Mouse (Mus musculus) midbrain, embryonic 10.5 days (tissue): ENCODE measurements around the gene Itprid1. TPM values are rescaled to one million over a fixed set of nuclear protein-coding genes. Genes with fewer than 3 reads are reported as not detected.

Experiments
- DNase-seq: peaks from one replicate; pipeline ENCODE4 v3.0.0-alpha.2; 2017; ENCODE audit warnings: low spot score
- H3K27ac ChIP-seq: fragments of 300-500 bp; sonication (generic); replicated peaks from 2 replicates; pipeline ENCODE4 v1.5.1; 2016; ENCODE audit warnings: mild to moderate bottlenecking
- H3K27me3 ChIP-seq: fragments of 300-500 bp; sonication (generic); 2 replicates; pipeline ENCODE4 v1.6.1; 2016; ENCODE audit warnings: low read depth, mild to moderate bottlenecking; ENCODE audit not compliant: poor library complexity, severe bottlenecking
- H3K36me3 ChIP-seq: fragments of 300-500 bp; sonication (generic); 2 replicates; pipeline ENCODE4 v1.6.1; 2016; ENCODE audit warnings: mild to moderate bottlenecking, moderate library complexity
- H3K4me1 ChIP-seq: fragments of 300-500 bp; sonication (generic); 2 replicates; pipeline ENCODE4 v1.6.1; 2016
- H3K4me3 ChIP-seq: fragments of 300-500 bp; sonication (generic); 2 replicates; pipeline ENCODE4 v1.5.1; 2016; ENCODE audit warnings: mild to moderate bottlenecking, moderate library complexity
- H3K9me3 ChIP-seq: fragments of 300-500 bp; sonication (generic); replicated peaks from 2 replicates; pipeline ENCODE4 v1.6.1; 2016; ENCODE audit warnings: mild to moderate bottlenecking
- WGBS: fragments of 180-500 bp; shearing (Covaris S2); methylation state at CpG from one replicate; pipeline ENCODE4 v1.1.7; 2016; 5-methylcytosine and 5-hydroxymethylcytosine counted together
- polyA plus RNA-seq: library from polyadenylated mRNA; unstranded; fragments of >200 nt; fragmentation: Nextera tagmentation; extraction: Ambion mirVana; gene quantifications from 2 replicates; pipeline ENCODE4 v1.2.1, GENCODE M21; 2016

Gene Itprid1
- polyA plus RNA-seq, 1 experiment from 2014 or later: not detected

DNA sequence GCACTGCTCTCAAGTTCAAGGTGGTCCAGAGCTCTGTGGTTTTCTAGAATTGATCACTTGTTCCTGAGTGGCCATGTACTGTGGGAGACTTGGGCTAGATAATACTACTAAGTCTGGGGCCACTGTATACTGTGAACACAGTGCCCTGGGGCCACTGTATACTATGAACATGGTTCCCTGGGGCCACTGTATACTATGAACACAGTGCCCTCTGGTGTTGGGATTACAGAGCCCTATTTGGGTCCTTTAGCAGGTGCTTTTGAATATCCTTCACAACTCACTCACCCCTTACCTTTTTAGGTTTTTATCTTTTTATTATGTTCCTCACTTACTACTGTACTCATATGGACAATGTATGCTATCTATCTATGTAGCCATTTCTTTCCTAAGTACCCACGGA lies 24.3 kb upstream of the Itprid1 start:
- Histone ChIP-seq H3K36me3 (no peaks in the 10 kb centered on the region), H3K27ac (no peak overlapping the region), H3K9me3 (no peaks in the 10 kb centered on the region), H3K4me1 (no peaks in the 10 kb centered on the region), H3K27me3 (no peaks in the 10 kb centered on the region), H3K4me3 (no peak overlapping the region)
- WGBS: 66% methylated on average over 1 of the region's 1 CpGs
- DNase-seq: no peak

DNA sequence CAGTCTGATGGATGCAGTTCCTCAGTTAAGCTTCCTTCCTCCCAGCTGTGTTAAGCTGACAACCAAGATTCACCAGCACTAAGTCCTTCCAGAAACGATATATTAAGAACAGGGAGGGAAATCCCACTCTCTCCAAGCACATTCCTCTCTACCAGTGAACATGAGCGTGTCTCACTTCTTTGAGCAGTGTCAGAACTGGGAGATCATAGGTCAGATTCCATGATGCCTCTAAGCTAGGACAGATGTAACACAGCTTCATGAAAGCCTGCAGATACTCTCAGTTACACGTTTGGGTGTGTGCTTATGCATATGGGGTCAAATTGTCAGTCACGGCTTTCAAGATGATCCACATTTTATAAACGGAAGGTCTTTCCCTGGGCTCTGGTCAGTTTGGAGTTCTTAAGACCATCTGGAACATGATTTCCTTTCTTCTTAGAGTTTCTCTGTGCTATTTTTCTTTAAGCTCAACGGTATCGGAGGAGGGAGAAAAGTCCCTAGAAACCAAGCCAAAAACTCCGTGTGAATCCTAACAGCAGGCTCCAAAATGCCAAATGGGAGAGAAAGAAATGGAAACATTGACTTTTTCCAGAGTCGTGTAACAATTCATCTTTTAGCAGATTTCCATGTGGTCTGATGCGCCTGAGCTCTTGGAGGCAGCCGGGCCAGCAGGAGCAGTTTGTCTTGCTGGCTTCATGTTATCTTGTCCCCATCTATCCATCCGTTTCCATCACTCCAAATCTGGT lies 22.3 kb upstream of the Itprid1 start:
- Histone ChIP-seq H3K27ac (no peak overlapping the region), H3K9me3 (no peaks in the 10 kb centered on the region), H3K27me3 (no peaks in the 10 kb centered on the region), H3K36me3 (no peaks in the 10 kb centered on the region), H3K4me3 (no peak overlapping the region), H3K4me1 (no peaks in the 10 kb centered on the region)
- no peak for DNase-seq
- 79% methylated on average over 12 of the region's 12 CpGs for WGBS

DNA sequence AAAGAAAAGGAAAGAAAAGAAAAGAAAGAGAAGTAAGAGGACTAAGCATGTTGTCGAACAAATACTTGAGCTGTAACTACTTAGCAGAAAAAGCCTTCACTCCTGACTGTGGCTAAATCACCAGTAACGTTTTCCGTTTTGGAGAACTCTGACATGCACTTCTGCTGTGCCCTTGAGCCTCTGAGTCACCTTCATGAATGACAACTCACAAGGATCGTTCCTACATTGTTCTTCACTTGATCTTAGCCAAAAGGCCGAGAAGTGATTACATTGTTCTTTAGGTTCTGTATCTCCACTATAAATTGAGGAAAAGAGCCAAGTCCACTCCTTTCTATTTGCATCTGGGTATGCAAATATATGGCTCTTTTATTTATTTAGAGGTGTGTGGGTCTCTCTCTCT lies 19.8 kb upstream of the Itprid1 start:
- Histone ChIP-seq H3K4me1 (no peaks in the 10 kb centered on the region), H3K36me3 (no peaks in the 10 kb centered on the region), H3K4me3 (no peak overlapping the region), H3K9me3 (no peaks in the 10 kb centered on the region), H3K27me3 (no peaks in the 10 kb centered on the region), H3K27ac (no peak overlapping the region)
- DNase-seq: no peak
- WGBS: 87% methylated on average over 5 of the region's 5 CpGs

DNA sequence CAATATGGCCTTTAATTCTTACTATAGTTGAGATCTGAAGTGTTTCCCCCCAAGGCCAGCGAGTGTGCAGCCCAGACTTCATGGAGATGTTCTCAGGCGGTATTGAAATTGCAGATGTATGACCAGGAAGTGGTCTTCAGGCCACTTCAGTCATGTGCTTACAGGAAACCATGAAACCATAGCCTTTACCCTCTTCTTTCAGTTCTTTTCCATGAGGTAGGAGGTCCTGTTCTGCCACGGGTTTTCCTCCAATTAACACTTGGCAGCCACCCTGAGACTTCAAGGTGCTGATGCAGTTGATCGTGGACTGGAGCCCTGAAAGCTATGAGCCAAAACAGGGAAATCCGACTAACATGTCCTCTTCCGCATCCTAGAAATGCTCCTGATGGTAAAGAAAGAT lies 7.0 kb upstream of the Itprid1 start:
- Histone ChIP-seq H3K27me3 (no peaks in the 10 kb centered on the region), H3K4me3 (no peak overlapping the region), H3K27ac (no peak overlapping the region), H3K9me3 (no peaks in the 10 kb centered on the region), H3K4me1 (no peaks in the 10 kb centered on the region), H3K36me3 (no peaks in the 10 kb centered on the region)
- DNase-seq: no peak
- 87% methylated on average over 6 of the region's 6 CpGs for WGBS

DNA sequence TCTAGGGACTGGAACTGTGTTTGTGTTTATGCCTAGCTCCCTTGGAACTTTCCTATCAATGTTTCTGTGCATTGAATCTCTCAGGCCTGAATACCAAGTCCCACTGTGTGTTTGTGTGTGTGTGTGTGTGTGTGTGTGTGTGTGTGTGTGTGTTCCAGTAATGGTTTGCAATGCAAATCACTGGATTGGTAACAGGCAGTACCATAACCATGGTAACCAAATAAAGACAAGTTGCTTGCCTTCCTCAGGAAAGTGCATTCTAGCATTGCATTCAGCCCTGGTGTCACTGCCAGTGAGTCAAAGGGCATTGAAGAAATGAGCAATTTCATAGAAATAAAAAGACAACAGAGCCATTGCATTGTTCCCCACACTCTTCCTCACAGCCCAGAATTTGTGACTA lies 15.9 kb downstream of the Itprid1 start:
- no peaks in the 10 kb centered on the region for H3K36me3 ChIP-seq
- no peaks in the 10 kb centered on the region for H3K27me3 ChIP-seq
- no peaks in the 10 kb centered on the region for H3K9me3 ChIP-seq
- H3K27ac ChIP-seq: no peak overlapping the region
- H3K4me3 ChIP-seq: no peak overlapping the region
- DNase-seq: no peak
- H3K4me1 ChIP-seq: peaks cover 8% of the 10 kb centered on the region; the same call in 1 of the 2 replicates

DNA sequence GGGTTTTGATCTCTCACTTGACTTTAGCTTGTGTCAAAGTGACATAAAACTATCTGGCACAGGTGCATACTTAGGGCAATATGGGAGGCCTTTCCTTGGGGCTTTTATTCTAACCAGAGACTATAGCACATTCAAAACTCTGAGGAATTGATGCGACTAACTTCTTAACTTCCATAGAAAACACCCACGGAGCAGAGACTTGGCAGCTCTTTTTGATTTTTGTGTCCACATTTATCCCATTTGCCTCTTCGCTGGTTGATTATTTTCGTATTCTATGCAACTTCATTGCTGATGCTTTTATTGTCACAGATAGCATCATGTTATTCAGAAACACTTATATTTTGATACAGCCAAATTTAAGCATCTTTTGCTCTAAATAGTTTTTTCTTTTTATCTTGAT lies 19.4 kb downstream of the Itprid1 start:
- WGBS: 89% methylated on average over 4 of the region's 4 CpGs
- Histone ChIP-seq H3K27ac (no peak overlapping the region), H3K27me3 (no peaks in the 10 kb centered on the region), H3K4me1 (peaks cover 8% of the 10 kb centered on the region; the same call in 1 of the 2 replicates), H3K4me3 (no peak overlapping the region), H3K9me3 (no peaks in the 10 kb centered on the region), H3K36me3 (no peaks in the 10 kb centered on the region)
- no peak for DNase-seq

DNA sequence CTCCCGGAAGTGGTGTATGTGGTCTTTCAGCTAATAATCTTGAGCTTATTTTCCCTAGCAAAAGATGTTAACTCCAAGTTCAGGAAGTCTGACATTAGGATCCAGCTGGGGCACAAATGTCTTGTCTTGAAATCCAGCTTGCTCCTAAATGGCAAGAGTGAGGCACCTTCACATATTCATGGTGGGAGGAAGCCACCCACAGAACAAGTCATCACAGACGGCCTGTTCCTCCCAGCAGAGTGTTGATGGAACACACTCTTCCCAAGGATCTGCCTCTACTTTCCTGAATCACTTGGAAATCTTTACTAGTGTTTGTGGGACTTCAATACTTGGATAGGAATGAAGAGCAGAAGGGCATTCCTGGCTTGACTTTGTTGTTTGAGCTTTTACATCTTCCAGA lies 28.5 kb downstream of the Itprid1 start:
- Histone ChIP-seq H3K4me1 (no peaks in the 10 kb centered on the region), H3K27ac (no peak overlapping the region), H3K36me3 (no peaks in the 10 kb centered on the region), H3K4me3 (no peak overlapping the region), H3K27me3 (no peaks in the 10 kb centered on the region), H3K9me3 (no peaks in the 10 kb centered on the region)
- 86% methylated on average over 2 of the region's 2 CpGs for WGBS
- no peak for DNase-seq

DNA sequence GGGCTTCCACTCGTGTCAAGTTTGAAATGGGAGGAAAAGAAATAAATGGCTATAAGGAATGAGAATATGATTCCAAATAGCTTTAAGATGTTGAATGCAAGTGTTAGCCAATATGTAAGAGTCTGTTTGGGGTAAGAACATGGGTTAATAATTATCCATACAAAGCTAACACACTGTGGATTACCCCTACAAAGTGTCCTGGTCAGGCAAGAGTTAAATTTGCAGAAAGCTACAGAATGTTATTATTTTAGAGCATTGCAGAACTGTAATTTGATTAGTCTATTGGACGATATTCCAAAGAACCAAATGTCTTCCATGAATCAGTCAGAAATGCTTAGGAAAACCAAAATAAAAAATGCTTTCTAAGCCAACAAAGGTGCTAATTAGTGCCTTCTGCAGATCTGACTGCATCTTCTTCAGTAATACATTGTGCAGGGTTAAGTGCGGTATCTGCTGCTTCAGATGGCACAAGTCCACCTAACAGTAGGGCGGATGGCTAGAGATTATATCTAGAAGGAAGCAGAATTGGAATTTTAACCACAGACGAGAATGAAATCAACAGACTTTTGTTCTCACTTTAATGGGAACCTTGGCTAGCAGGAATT lies 42.8 kb downstream of the Itprid1 start:
- no peaks in the 10 kb centered on the region for H3K27me3 ChIP-seq
- H3K4me1 ChIP-seq: peaks cover 7% of the 10 kb centered on the region
- no peaks in the 10 kb centered on the region for H3K9me3 ChIP-seq
- no peak overlapping the region for H3K4me3 ChIP-seq
- WGBS: 73% methylated on average over 5 of the region's 5 CpGs
- DNase-seq: no peak
- no peaks in the 10 kb centered on the region for H3K36me3 ChIP-seq
- H3K27ac ChIP-seq: no peak overlapping the region

DNA sequence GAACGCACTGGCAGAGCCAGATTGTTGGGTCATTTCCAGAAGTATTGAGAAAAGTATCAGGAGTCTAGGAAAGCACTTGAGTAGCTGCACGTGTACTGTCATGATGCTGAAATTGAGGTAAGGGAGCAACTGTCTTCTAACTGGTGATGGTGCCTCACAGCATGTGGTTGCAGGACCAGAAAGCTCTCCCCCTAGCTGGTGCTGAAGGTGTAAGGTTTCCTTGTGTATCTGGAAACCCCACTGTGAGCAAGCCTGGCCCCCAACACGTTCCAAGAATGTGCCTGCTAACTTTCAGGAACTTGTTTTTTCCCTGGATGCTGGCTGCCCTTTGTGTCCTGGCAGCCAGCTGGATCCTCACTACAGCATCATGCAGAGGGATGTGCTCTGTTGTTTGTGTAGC lies 44.2 kb downstream of the Itprid1 start:
- Histone ChIP-seq H3K27ac (no peak overlapping the region), H3K36me3 (no peaks in the 10 kb centered on the region), H3K4me3 (no peak overlapping the region), H3K9me3 (no peaks in the 10 kb centered on the region), H3K4me1 (peaks cover 7% of the 10 kb centered on the region), H3K27me3 (no peaks in the 10 kb centered on the region)
- DNase-seq: peak; percentile 16
- 29% methylated on average over 3 of the region's 3 CpGs for WGBS

DNA sequence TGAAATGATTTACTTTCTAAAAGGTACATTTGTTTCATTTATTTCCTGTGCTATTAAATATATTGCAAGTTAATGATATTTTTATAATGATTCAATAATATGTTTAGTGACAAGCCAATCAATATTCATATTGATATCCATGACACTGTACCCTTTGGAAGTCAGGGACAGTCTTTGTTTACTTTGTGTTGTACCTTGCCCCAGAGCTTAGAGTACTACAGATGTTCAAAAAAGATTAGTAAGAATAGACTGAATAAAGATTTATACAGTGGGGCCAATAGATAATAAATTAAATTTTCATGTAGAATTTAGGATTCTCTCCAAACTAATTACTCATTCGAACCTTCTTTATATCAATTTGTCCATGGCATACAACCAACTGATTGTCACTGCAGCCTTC lies 50.9 kb downstream of the Itprid1 start:
- no peak overlapping the region for H3K4me3 ChIP-seq
- WGBS: 95% methylated on average over 1 of the region's 1 CpGs
- H3K27ac ChIP-seq: no peak overlapping the region
- no peaks in the 10 kb centered on the region for H3K27me3 ChIP-seq
- no peaks in the 10 kb centered on the region for H3K9me3 ChIP-seq
- no peaks in the 10 kb centered on the region for H3K4me1 ChIP-seq
- H3K36me3 ChIP-seq: no peaks in the 10 kb centered on the region
- no peak for DNase-seq

DNA sequence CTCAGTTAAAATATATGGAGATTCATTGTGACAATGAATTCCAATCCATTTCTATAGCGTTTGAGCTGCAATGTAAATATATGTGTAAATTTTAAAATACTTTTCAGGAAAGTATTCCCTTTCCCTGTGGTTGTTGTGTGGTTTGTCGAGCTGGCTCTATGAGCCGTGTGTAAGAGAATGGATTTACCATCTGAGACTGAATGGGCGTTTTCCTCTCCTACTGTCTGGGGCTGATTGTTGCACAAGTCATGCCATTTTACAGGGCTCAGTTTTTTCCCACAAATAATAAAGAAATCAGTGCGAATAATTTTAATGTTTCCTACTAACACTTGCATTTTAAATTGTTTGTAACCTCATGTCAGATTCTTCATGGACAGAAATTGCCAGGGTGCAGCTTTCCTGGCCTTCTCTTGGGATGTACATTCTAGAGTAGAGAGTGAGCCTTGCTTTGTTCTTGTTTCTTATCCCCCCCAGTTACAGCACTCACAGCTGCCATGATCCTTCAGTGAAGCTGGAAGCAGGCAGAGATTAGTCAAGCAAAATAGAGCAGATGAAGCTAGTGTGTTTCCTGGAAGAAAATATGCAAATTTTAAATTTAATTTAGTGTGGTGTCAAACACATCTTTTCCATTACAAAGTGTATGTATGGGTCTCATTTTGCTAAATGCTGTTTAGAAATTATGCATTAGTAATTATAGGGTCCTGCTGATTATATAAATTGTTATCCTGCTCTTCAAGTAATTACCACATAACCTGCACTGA lies 65.1 kb downstream of the Itprid1 start:
- Histone ChIP-seq H3K36me3 (no peaks in the 10 kb centered on the region), H3K4me1 (no peaks in the 10 kb centered on the region), H3K27me3 (no peaks in the 10 kb centered on the region), H3K27ac (no peak overlapping the region), H3K9me3 (no peaks in the 10 kb centered on the region), H3K4me3 (no peak overlapping the region)
- 90% methylated on average over 5 of the region's 5 CpGs for WGBS
- no peak for DNase-seq

DNA sequence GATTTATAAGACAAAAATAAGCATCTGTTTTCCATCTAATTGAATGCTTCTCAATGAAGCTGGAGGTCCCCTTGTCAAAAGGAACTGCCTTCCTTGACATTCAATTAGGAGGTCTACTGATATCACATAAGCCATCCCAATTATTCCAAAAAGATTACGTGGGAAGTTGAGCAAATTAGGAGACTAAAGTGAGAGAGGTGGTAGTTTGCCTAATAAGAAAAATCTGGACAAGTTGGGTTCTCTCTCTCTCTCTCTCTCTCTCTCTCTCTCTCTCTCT lies 65.6 kb downstream of the Itprid1 start:
- DNase-seq: no peak
- no peak overlapping the region for H3K4me3 ChIP-seq
- no peaks in the 10 kb centered on the region for H3K4me1 ChIP-seq
- no peak overlapping the region for H3K27ac ChIP-seq
- WGBS: 81% methylated on average over 1 of the region's 1 CpGs
- no peaks in the 10 kb centered on the region for H3K36me3 ChIP-seq
- H3K27me3 ChIP-seq: no peaks in the 10 kb centered on the region
- H3K9me3 ChIP-seq: no peaks in the 10 kb centered on the region

DNA sequence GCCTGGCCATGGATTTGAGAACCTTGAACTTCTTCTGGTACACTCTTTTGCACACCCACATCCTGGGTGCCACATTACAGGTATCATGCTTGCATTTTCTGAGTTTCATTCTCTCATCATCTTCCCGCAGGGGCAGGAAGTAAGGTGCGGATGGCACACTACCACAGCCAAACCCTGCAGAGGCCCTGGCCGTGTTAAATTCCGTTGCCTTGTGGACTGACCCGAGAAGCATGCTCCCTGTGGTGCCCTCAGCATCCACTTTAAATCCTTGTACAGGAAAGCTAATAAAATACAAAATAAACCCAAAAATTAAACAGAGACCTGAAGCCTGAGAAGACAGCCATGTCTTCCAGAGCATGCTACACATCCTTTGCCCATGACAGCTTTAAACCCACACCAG lies 82.5 kb downstream of the Itprid1 start:
- no peaks in the 10 kb centered on the region for H3K9me3 ChIP-seq
- no peak overlapping the region for H3K27ac ChIP-seq

More for the DNA sequence above, 82.5 kb downstream of the Itprid1 start:
- no peak for DNase-seq
- H3K4me1 ChIP-seq: peaks cover 7% of the 10 kb centered on the region; the same call in 1 of the 2 replicates
- no peak overlapping the region for H3K4me3 ChIP-seq
- WGBS: 85% methylated on average over 5 of the region's 5 CpGs
- H3K36me3 ChIP-seq: no peaks in the 10 kb centered on the region
- H3K27me3 ChIP-seq: no peaks in the 10 kb centered on the region
